Mouse (Mus musculus): Measurements from ENCODE around the gene Csnk1g1.
A peak's percentile ranks its signal among the peaks of the same experiment; 100 is the strongest.

The Csnk1g1 gene

DNA sequence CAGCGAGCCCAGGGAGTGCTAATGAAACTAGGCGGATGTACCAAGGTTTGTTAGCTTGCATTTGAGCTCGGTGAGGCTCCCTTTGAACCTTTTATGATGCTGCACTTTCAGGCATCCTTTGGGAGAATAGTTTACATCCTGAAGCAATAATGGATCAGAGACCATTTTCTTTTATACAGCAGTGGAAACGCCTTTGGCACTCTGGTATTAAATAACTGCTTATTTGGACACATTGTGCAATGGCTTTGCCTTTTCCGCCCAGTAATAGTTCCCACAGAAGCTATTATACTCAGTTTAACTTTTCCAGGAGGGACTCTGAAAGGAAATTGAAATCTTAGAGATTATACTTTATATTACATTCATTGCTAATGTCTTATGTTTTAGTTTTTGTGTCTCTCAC is 90.2 kb downstream of the Csnk1g1 start:
- no peak for DNase-seq

GRCm38 (mm10) chr9:66004380-66004779 is 95.7 kb downstream of the Csnk1g1 start:
- DNase-seq = peak; percentile 41

DNA sequence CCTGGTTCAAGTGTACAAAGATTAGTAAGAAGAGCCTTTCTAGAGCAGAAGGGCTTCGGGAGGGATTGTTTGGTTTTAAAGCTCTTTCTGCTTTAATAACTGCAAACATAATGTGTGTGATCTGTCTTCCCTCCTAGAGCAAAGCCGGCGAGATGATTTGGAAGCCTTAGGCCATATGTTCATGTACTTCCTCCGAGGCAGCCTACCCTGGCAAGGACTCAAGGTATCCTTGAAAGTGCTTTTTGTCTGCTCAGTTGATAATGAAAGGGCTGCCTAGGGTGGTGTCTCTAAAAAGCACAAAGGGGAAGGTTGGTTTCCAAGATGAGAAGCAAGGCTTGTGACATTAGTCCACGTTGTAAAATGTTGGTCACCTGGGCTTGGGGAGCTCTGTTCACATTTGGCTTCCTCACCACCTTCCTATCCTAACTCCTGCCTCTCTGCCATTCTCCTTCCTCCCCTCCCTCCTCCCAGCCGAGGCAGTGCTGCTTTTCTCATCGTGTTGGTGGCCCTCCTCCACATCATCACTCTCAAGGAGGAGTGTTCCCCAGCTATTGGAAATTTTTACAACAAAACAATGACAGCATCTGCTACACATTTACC is 99.0 kb downstream of the Csnk1g1 start:
- DNase-seq = peak; percentile 47

GRCm38 (mm10) chr9:66020601-66021000 is 111.9 kb downstream of the Csnk1g1 start:
- no peak for DNase-seq

GRCm38 (mm10) chr9:66038082-66038481 is 129.4 kb downstream of the Csnk1g1 start:
- peak; percentile 79 for DNase-seq

DNA sequence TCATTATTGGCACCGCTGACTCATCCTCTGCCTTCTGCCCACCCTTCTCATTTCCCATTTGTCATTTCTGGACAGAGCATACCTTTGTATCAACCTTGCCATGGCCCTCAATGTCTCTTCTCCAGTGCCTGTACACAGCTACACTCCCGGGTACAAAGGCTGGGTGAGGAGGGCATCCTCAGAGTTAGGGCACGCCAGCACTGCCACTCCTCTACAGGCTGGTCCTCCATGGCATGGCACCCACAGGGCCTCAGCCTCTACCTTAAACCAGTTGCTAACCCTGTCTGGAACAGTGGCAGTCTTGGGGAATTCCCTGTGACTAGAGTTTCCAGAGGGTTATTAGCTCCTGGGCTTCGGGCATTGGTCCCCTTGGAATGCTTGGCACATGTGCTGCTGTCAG is 129.9 kb downstream of the Csnk1g1 start:
- DNase-seq = no peak

GRCm38 (mm10) chr9:66039290-66039689 is 130.6 kb downstream of the Csnk1g1 start:
- DNase-seq = no peak

- DNase-seq = peak; percentile 43
Observed at GRCm38 (mm10) chr9:66040801-66041200, 132.1 kb downstream of the Csnk1g1 start.

DNA sequence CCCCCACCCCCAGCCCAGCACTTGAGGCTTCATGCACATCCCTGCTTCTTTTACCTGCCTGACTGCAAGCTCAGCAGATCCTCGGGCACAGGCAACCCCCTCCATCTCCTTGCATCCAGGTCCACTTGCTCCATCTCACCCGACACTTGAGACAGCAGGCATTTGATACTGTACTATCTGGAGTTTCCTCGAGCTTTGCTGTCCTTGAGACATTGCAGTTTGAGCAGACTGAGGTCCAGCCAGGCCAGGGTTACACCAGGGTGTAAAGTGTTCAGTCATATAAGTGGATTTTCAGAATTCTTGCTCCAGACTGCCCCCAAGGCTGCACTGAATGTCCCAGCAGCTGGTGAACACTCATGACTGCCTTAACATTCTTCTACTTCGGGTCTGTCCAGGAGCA is 133.6 kb downstream of the Csnk1g1 start:
- no peak for DNase-seq

GRCm38 (mm10) chr9:66043241-66043640 is 134.5 kb downstream of the Csnk1g1 start:
- no peak for DNase-seq

- DNase-seq = no peak
Observed at GRCm38 (mm10) chr9:66049931-66050601, 141.3 kb downstream of the Csnk1g1 start.

- DNase-seq = no peak
Observed at GRCm38 (mm10) chr9:66051493-66051892, 142.8 kb downstream of the Csnk1g1 start.

- no peak for DNase-seq
Observed at GRCm38 (mm10) chr9:66052731-66053130, 144.0 kb downstream of the Csnk1g1 start.

DNA sequence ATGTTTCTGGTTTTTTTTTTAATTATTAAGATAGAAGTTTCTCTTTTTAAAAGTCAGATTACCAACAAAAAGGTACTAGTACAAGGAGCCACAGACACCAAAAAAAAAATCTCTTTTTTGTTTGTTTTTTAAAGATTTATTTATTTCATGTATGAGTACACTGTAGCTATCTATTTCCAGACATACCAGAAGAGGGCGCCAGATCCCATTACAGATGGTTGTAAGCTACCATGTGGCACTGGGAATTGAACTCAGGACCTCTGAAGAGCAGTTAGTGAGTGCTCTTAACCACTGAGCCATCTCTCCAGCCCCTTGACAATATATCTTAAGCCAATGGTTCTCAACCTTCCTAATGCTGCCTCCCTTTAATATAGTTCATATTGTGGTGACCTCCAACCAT is 144.9 kb downstream of the Csnk1g1 start:
- no peak for DNase-seq

DNA sequence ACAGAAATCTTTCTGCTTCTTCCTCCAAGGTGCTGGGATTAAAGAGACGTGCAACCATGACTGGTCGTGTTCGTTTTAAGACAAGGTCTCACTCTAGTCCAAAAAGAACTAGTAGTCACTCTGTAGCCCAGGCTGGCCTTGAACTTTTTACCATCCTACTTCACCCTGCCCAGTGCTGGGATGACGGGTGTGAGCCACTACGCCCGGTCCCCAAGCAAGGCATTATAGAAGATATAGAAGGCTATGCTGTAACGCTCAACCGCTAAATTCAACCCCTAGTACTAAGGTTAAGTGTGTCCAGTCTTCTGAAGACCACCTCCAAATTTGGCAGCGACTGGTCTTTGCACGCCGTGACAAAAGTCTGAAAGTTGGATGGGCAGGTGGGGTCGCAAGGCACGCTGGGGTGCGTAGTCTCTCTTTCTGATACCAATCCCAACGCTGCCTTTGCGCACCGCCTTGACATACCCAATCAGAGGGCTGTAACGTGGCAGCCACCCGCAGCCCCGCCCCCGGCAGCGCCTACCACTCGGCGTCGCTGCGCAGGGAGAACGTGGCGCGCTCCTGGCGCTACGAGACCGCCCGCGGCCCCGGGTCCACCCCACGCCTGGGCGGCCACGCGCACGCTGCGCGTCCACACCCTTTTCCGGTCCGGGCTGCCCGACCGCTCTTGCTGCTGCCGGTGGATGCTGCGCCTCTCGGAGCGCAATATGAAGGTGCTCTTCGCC is 151.0 kb downstream of the Csnk1g1 start, which contains the start of gene Ppib:
Ppib (plus strand) TSS at position 640 of the 725 bp plus-strand sequence.
- peak; percentile 98 for DNase-seq

DNA sequence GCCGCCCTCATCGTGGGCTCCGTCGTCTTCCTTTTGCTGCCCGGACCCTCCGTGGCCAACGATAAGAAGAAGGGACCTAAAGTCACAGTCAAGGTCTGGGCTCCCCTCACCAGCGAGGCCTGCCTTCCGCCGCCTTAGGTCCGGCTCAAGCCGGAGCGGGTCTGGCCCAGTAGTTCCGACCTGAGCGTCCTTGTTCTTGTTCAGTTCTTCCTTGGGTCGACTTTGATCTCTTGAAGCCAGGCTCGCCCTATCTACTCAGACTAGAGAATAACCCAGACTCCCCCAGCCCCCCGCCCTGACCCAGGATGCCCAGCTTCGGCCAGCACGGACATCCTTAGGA is 151.6 kb downstream of the Csnk1g1 start:
- no peak for DNase-seq

- no peak for DNase-seq
Observed at GRCm38 (mm10) chr9:66060986-66061385, 152.3 kb downstream of the Csnk1g1 start.

GRCm38 (mm10) chr9:66061656-66062055 is 152.9 kb downstream of the Csnk1g1 start:
- DNase-seq = no peak

DNA sequence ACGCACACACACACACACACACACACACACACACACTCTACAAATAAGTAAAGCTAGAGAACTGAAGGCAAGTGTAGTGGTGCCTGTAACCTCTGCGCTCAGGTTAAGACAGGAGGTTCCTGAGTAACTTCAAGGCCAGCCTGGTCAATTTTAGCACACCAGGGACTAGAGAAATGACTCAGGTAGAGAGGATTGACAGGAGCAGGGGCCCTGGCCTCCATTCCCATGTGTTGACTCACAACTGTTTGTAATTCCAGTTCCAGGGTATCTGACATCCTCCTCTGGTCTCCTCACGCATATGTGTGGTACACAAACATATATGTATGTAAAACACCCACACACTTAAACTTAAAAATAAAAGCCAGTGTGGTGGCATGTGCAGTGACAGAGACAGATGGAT is 154.7 kb downstream of the Csnk1g1 start:
- DNase-seq = no peak

DNA sequence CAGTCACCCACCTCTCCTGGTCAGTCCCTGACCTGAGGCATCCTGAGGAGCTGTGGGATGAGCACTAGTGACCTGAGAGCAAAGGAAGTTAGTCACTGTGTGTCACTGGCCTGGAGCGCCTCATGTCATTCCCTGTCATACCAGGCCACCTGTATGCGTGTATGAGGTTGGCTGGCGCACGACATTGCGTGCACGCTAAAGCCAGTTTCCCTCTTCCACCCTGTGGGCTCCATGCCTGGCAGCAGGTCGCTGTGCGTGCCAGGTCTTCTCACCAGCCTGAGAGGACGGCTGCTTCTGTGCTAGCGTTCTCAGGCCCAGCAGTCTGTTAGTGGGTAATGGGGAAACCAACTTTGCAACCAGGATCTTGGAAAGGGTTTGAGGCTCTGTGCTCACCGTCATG is 155.6 kb downstream of the Csnk1g1 start:
- no peak for DNase-seq

DNA sequence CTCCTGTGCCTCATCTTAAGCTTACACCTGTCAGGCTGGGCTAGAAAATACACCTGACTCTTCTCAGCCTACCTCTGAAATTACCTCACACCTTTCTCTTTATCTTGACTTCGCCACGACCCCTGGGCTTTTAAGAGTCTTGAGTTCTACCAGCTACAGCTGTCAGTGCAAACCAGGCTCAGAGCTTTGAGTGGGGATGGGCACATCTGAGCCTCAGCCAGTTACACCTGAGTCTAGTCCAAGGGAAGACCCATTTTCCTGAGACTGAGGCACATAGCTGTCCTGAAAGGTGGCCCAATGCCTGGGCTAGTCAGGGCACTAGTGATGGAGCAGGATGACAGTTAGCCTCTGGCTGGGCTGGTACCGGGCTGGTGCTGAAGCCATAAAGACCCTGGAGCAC is 158.1 kb downstream of the Csnk1g1 start:
- no peak for DNase-seq

GRCm38 (mm10) chr9:66067542-66067941 is 158.8 kb downstream of the Csnk1g1 start:
- DNase-seq = peak; percentile 39

GRCm38 (mm10) chr9:66068056-66068455 is 159.3 kb downstream of the Csnk1g1 start:
- DNase-seq = no peak

DNA sequence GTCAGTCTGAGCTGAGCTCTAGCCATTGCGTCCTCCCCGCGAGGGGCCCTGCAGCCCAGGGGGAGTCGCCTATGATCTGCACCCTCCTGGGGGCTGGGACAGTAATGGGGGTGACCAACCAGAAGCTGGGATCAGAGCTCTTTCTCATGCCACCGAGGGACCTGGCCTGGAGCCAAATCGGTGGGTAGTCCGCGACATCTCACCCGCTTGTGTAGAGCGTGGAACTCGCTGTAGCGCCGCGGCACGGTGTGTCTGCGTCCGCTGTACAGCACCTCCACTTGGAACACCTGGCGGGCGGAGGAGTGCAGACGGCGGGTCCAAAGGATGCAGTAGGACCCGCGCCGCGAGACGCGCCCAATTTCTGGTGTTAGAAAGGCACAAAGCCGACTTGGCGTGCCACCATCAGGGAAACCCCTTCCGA is 160.3 kb downstream of the Csnk1g1 start:
- DNase-seq = no peak

Data from layer of hippocampus, adult 9-11 months (tissue).